Mouse (Mus musculus) heart, adult 2 months (tissue): ENCODE measurements at regions not wholly inside any gene's neighbourhood (a gene's known extent, or its start where the extent isn't known, plus 50 kb on each side); places are given as distances from the start of the nearest gene placed in this dataset.

ENCODE experiments used
- CTCF ChIP-seq: fragments of 200-600 bp; IDR thresholded peaks from 2 replicates; pipeline ENCODE4 v1.8.1; 2022; ENCODE audit warnings: antibody characterized with exemption, mild to moderate bottlenecking, moderate library complexity
- EP300 ChIP-seq: fragments of 200-500 bp; IDR thresholded peaks from 2 replicates; pipeline ENCODE4 v1.6.1; 2011; ENCODE audit warnings: low read depth, low read length, control low read depth; ENCODE audit not compliant: insufficient read depth
- POLR2A ChIP-seq: fragments of 200-500 bp; IDR thresholded peaks from 2 replicates; pipeline ENCODE4 v1.6.1; 2011; ENCODE audit warnings: mild to moderate bottlenecking, low read depth, low read length, control low read depth; ENCODE audit not compliant: insufficient read depth

DNA sequence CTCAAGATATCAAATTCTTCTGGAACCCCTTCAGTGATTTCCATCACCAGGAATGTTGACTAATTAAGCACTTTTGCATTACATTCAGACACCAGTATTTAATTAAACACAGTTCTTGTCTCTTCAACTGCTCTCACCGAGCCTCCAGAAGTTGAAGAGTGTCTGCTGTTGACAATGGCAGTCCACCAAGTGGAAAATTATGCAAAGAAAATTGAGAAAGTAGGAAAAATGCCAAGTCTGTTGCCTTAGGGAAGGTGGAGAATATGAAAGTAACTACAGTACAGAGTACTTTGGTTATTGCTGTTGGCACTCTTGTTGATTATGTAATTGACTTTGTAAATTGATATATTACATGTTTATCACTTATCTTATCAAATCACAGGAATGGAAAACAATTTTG, 250.7 kb upstream of the Plscr5 start:
- TF ChIP-seq CTCF (no peak), POLR2A (no peak), EP300 (no peak)
